Mouse (Mus musculus) mouse trophoblast stem cell (cell line): ENCODE data around the gene Dph5.

Experiments
- in situ Hi-C, 2 experiments: fragments of 300-500 bp; cut with MseI, MboI; formaldehyde crosslinking; loops; 2 replicates in 1 of 2; 3 replicates in 1 of 2; pipeline ENCODE4 v1.15.1; 2025

Dph5 gene

DNA sequence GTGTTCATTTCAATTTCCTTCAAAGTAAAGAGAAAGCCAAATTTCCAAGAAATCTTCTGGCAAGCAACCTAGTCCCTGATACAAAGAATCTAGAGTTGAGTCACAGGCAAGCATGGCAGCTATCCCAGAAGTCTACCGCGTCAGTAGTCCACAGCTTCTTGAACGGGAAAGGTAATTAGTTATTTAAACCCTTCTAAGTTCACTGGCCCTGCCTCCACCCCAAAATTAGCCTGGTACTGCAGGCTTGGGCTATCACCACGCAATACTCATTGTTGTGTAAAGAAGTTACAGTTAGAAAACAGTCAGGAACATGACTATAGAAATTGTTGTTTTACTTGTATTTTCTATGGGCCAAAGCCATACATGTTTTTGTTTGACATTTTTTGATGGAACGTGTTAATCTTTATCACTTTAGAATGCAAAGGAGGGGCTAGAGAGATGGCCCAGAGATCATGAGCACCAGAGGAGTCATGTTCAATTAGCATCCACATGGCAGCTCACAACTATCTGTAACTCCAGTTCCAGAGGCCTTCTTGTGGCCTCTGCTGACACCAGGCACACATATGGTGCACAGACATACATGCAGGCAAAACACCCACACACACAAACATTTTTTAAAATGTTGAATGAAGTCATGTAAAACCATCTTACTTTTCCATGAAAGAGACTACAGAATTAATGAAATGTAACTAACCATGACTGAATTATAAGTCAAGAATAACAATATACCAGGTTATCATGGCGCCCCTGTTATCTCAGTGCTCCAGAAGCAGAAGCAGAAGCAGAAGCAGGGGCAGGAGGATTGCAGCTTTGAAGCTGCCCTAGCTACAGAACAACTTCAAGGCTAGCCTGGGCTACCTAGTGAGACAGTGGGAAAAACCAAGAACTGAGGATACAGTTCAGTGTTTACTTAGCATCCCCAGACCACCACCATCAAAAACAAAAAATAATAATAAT is 62.6 kb downstream of the Dph5 start:
- in situ Hi-C loops, result no loop called here

DNA sequence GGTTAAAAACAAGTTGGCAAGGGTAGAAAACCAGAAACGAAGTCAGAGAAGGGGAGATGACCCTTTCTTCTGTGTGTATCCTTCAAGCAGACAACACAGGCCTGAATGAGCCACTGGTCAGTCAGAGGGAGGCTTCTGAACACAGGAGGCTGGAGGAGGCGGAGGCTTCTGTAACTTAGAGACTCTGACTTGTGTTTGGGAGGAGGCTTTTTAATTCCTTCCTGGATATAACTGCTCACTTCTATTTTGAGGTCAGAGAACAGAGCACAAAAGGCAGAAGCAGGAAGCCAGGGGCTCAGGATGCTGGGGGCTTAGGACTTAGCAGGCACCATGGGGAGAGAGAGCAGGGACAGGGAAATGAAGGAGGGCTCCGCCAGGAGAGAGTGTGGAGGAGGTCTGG is 63.6 kb downstream of the Dph5 start:
- in situ Hi-C loops, result no loop called here

DNA sequence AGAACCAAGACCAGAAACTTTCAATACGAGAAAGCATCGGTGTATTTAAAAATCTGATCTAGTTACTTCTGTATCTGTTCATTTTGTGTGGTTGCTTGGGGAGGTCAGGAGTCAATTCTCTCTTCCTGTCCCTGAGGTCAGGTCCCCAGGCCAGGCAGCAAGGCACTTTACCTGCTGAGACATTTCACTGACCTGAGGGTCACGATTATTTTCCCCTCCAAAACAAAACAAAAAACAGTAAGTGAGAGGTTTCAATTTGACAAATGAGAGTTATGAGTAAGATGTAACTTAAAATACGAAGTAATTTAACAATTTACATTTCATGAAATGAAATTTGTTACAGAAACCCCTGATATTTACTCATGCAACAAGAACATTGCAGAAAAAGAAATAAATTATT is 64.7 kb downstream of the Dph5 start:
- in situ Hi-C loops, result no loop called here

DNA sequence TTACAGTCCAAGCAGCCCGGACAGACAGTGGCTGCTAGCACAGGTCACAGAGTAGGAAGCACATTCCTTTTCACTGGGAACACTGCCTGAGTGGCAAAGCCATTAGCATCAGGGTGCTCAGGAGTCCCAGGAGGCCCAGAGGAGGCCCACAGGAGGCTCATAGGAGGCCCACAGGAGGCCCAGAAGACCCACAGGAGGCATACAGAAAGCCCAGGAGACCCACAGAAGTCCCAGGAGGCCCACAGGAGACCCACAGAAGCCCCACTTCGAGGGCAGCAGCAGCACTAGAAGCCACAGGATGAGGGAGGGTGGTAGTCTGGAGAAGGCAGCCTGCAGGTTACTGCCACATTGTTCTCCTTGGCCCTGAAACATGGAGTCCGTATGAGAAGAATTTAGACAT is 65.5 kb downstream of the Dph5 start:
- in situ Hi-C loops, result no loop called here

DNA sequence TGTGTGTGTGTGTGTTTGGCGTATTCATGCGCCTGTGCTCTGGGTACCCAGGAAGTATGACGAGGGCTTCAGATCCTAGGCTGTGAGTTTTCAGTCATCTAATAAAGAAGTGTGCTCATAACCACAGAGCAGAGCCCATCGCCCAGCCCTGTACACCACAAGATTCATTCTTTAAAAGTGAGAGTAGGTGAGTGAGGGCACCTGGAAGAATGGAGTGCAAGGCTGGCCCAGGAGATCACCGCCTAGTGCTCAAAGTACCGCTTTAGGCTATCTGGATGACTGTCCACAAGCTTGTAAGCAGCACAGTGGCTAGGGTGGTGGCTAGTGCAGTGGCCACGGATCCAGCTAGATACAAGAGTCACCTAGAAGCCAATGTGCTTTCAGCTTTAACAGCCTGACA is 69.6 kb downstream of the Dph5 start:
- in situ Hi-C loops, result no loop called here

DNA sequence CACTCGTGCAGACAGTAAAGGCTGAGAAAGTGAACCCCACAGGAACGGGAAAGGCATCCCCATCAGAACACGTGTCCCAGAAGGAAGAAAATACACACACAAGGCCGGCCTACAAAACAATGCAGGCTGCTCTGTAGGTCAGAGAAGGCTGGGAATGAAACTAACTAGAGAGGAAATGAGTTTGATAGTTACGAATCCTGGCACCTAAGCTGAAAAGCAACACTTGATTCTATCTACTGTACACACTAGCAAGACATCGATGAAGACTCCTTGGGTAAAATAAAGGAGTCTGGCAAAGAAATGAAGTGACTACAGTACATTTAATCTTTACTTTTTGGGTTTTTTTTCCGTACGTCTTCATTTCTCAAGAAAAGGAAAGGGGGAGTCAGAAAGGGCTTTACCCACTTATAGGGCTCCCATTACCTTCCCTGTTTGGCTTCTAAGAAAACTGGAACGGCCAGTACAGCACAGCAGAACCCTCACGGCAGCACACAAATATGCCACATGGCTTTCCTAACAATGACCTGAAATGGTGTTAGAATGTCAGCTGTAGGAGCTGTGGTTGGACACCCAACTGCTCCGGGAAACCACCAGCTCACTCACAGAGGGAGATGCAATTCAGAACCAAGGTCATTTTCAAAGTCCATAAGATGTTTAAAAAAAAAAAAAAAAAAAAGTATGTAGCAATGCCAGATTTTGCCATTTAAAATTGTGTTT is 73.8 kb downstream of the Dph5 start:
- in situ Hi-C loops, result no loop called here

DNA sequence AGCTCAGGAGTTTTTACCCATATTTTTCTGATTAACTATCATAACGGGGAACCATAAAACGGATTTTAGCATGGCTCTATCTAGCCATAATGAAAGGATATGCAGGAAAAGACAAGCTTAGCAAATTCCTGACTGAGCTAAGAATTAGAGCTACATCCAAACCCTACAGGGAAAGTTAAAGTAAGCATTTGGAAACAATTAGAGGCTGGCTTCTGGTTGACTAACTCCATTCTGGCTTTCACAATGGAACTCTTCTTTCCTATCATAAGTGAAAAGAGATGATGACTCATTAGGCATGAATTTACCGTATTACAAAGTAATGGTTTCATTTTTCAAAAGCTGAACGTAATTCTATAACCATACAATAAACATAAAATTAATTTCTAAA is 74.4 kb downstream of the Dph5 start:
- in situ Hi-C loops, result no loop called here

DNA sequence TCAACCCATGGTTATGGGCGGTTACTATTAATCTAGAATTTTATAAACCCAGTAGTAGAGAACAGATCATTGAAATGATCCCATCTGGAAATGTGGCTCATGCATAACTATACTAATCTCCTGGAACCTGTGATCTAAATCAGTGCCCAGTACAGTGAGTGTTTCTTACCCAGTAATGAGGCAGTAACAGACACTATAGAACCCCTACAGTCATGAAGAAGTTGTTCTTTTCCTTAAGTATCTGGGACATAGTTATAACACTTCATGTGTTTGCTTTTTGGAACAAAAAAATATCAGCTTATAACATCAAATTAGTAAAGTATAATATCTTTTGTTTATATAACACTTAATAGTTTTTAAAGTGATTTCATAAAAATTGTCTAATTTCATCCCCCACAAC is 76.0 kb downstream of the Dph5 start:
- in situ Hi-C loops, result no loop called here

DNA sequence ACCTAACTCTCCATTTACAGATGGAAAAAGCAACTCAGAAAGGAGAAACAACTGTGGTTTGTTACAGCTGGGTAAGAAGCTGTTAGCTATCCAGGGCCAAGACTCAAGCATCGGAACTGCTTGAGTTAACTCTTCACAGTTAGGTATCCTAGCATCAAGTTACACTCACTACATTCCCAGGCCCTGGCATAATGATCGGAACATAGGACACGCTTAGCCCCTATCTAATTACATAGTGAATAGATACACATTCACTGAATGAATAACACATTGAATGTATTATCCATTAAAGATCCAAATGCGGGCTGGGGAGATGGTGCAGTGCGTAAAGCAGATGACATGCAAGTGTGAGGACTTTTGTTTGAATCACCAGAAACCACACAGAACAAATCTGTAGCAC is 76.4 kb downstream of the Dph5 start:
- in situ Hi-C loops, result no loop called here

DNA sequence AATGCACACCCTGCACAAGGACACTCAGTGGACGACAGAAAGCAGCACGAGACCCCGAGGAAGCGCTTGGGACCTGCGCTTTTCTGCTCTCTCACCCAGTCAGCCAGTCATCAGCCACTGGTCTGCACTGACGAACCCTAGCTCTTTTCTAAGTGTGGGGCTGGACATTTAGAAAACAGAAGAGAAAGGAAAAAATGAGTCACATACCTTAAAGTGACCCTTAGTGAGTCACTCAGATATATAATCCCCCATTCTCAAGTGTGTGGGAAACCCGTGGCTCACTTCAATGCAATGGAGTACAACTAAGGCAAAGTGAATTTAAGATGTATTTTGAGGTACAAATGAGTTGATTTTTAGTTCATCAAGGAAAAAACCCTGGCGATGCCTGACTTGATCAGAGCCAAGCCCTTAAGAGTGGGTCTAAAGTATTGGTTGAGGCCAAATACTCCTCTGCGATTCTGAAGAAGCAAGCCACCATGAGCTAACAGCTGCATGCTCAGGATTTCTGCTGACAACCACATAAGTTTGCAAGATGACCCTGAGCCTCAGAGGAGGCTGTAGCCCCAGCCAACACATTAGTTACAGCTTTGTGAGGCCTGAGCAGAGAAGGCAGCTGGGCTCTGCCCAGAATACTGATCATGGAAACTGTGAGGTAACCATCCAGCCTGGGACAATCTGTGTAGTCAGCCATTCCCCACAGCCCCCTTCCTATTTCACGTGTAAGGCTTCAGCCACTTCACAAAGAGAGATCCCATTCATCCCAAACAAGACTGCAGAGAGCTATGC is 81.3 kb downstream of the Dph5 start:
- in situ Hi-C loops, result no loop called here

DNA sequence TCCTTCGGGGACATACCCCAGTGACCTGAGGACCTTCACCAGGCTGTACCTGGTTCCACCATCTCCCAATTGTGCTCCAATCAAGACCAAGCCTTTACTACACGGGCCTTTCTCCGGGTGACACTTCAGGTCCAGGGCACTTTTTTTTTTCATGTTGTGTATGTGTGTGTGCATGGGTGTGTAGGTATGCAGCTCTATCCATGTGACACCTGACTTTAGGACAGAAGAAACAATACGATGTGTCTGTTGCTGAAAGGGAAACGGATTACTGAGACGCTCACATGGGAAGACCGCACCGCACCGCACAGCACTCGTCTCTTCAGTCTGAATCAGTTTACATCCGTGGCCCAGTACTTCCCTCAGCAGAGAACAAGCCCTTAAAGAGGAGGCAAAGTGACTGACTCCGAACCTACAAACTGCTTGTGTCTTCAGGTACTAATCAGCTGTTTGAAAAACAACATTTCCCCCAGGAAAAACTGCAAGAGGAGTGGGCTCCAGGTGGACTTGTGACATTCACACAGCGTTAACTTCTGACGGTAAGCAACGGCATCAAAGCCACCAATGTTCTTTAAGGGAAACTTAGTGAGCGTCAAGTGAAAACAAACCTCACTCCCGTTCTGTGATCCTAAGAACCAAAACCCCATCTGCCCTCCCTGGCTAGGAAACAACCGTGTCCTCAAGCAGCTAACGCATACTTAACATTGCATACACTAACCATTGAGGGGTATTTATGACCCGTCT is 83.6 kb downstream of the Dph5 start:
- in situ Hi-C loops, result no loop called here

DNA sequence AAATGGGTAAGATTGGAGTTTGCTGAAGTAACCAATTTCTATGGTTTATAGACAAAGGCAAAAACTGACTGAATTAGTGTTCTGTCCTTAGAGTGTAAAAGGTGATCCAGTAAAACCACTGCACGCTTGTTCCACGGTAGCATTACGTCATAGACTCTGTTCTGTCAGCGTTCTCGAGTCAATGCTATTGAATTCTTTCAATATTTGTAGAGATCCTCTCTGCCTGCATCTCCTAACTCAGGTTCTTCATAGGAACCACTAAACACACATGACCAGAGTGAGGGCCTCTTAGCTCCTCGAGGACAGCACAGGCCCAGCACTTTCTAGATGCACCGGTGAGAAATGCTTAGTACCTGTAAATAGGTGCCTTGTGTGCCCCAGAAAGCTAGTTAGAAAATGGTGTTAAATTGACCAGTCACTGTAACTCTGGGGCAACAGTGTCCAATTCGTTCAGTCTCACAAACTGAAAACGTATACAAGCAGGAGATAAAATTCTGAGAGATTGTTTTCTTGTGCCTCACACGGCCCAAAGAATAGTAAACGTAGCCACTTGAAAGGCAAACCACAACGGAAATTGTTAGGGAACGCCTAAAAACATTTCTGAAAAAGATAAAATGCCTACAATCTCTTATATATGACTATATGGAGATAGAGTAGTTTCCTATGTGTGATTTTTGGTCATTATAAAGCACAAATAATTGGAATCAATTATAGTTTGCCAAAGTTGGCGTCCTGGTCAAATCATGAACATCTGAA is 84.4 kb downstream of the Dph5 start:
- in situ Hi-C loops, result no loop called here

DNA sequence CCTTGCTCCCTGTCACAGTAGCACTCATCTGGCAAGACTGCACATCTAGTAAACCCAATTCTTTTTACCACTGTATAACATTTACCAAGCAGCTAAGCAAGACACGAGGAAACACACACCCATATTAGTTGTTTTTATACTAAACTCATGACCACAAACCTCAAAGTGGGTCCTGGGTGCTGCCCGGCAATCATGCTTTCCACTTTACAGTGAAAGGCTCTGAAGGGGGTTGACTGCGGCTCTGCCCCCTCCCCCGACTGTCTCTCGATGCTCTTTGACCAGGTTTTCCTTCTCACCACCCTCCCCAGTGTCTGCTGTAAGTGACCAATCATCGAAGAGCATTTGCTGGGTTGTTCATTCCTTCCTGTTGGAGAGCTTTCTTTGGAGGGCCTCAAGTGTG is 86.6 kb downstream of the Dph5 start:
- in situ Hi-C loops, result no loop called here

DNA sequence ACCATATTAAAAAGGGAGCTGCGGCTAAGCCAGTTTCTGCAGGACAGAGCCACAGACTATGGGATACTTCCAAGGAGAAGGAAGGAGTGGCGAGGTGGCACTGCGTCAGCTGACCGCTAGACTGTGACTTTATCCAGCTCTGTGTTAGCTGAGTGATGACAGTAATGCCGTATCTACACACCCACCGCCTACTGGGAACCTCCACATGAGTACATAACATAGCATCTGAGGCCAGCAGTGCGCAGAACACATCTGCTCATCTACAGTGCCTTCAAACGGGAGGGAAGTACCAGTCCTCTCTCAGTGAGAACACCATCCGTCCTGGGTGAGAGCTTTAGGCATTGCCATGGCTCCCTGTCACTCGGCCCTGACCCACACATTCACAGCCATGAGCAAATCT is 87.4 kb downstream of the Dph5 start:
- in situ Hi-C loops, result no loop called here

DNA sequence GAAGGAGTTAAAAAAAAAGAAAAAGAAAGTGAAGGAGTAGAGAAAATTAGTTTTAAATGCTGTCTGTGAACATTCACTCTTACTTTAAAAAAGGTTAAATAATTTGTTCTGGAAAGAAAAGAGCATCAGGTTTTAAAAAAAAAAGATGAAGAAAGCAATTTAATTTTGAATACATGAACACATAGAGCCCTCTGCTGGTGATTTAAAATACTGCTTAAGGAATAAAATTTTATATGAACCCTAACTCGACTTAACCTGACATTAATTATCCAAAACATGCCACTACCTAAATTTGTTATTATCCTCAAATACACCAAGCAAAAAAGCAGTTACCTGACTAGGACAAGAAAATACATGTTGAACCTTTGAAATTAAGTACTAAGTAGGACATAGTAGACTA is 91.4 kb downstream of the Dph5 start:
- in situ Hi-C loops, result no loop called here

DNA sequence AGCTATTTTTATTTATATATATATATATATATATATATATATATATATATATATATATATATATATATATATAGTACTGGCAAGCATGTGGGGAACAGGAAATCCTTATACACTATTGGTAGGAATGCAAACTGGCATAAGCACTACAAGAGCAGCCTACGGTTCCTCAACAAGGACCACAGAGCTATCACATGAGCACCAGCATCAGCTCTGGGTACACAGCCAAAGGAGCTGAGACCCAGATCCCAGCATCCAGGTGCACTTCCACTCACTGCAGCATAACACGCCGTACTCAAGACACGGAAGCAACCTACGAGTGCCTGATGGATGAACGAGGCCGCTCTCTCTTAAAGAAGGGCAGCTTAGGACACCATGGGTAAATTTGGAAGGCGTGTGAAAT is 95.6 kb downstream of the Dph5 start:
- in situ Hi-C loops, result no loop called here
